Mouse (Mus musculus): ENCODE measurements around the gene Plcb1. TPM values are rescaled to one million over a fixed set of nuclear protein-coding genes. Genes with fewer than 3 reads are reported as not detected.
A peak's percentile ranks its signal among the peaks of the same experiment; 100 is the strongest.

The Plcb1 gene
- total RNA-seq, 2 experiments from 2014 or later = 8.5 to 9.3 TPM

DNA sequence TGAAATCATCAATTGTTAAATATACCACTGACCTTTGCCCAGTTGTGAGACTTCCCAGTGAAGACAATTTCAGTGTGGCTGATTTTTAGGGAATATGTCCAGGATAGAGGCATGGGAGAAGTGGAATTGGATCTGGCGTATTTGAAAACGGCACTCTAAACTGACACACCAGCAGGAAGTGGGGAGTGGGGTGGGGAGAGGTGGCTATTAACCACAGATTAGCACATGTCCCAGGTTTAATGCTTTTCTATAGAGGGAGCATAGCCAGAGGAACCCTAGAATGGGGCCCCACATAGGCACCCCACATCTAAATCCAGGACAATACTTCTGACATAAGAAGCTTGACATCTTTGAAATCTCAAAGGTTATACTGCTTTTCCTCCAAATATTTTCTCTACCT lies 699.4 kb downstream of the Plcb1 start:
- no peak for DNase-seq
- intact Hi-C loops (cut with DNase I) = no loop called here

DNA sequence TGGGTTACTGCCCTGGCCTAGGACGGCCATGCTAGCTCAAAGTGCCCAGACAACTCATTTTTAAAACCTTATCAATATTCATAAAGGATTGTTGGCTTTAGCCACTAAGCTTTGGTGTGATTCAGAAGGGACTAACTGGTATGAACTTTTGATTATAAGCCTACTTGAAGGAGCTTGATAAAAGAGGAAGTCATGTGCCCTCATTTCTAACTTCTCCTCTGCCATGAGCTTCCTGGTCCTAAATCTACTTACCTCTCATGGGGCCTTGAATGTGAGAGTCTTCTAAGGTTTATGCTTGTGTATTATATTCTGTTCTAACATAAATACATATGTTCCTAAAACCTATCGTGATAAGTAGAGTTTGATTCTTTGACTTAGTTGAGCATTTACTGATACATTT lies 702.4 kb downstream of the Plcb1 start:
- intact Hi-C loops (cut with DNase I) = no loop called here
- no peak for DNase-seq

DNA sequence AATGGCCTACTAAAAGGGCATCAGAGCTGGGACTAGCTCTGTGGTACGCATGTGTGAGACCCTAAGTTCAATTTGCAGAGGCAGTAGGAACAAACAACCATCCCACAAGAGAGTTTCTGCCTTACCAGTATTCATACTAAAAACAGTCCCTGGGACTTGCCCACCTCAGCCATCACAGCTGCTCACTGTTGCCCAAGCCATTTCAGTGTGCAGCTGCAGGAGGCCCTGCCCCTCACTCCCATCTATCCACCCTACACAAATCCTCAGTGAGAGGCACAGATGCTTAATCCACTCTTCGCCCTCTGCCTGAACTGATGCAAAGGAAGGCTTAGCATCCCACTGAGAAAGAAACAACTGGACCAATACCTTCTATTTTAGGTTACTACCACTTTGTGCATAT lies 703.3 kb downstream of the Plcb1 start:
- intact Hi-C loops (cut with DNase I) = no loop called here
- DNase-seq = no peak

DNA sequence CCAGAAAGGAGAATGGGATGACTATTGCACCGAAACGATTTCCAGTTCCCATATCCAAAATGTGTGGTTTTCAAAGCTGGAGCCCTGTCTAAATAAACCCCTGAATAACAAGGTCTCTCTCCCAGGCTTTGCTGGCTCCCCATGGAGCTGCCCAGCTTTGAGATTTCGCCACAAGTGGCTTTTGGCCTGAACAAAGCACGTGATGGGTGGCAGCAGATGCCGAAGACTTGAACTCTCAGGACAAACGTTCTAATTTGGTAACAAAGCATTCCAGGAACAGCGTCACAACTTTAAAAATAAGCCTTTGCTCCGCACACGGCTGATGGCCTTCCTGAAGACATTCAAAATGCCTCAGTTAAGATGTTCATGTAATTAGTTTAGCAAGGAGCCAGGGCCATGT lies 706.9 kb downstream of the Plcb1 start:
- DNase-seq = peak; percentile 50 to 58
- intact Hi-C loops (cut with DNase I) = no loop called here

DNA sequence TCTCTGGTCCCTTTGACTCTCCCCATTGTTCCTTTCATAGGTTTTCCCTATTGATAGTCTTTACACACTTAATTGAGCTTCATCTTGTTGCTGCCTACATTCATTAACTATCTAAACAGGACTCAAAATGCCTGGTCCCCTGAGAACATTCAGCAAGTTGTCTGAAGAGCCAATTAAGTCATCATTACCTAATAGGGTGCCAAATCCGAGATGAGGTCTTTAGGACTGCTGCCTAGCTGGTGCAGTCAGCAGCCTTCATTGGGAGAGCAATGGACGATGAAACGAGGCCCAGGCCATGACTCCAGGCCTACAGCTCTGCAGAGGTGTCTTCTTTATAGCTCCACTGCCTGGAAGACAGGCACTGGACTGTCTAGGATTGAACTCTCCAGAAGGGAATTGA lies 710.7 kb downstream of the Plcb1 start:
- intact Hi-C loops (cut with DNase I) = no loop called here

DNA sequence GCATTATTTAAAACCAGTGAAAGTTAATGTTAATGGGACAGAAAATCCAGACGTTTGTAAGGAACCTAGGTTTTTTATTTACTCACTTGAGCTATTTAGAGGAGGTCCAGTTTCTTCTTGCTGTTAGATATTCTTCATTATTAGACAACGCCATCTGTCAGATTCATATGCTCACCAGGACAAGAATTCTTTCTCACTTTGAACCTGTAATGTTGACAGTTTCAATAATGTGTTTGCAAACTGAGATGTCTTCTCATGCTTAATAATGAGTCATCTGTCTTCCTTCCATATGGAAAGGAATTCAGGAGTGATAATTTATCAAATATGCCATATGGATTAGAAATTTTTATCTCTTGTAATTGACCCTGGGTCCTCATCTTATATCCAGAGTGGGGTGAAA lies 711.4 kb downstream of the Plcb1 start:
- intact Hi-C loops (cut with DNase I) = no loop called here
- no peak for DNase-seq

More for the DNA sequence above, 710.7 kb downstream of the Plcb1 start:
- no peak for DNase-seq

DNA sequence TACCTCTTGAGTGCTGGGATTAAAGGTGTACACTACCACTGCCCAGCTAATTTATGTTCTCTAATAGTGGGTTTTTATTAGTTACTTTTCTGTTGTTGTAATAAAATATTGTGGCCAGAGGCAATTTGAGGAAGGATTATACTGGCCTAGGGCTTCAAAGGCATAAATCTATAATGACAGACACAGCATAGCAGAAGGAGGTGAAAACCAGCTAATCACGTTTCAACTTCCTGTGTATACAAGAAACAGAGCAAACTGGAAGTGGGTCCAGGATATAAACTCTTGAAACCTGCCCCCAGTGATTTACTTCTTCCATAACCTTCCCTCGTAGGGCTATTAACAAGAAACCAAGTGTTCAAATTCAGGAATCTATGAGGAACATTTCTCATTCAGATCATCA lies 715.0 kb downstream of the Plcb1 start:
- DNase-seq = no peak
- intact Hi-C loops (cut with DNase I) = no loop called here

DNA sequence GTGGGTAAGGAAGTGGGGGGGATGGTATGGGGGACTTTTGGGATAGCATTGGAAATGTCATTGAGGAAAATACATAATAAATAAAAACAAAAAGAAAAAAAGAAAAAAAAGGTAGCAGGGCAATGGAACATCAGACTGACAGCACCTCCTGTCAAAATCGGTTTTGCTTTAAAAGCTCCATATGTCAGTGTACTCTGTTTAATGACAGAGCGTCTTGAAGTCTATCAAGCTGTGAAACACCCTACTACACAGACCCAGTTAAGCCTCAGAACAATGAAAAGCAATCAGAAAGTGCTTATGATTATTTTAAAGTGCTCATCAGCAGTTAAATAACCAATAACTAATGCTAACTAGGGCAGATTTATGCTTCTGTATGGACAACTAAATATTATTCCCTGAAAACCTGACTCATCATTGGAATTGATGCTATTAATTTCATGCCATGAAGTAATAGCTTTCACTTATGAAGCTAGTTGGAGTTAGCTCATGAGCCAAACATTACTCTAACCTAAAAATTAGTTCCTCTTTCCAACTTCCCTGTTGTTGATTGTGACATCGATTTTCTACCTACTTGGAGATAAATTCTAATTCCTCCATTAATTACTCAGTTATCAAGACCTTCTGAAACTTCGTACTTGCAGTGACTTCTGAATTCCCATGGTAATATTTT lies 717.6 kb downstream of the Plcb1 start:
- no peak for DNase-seq
- intact Hi-C loops (cut with DNase I) = no loop called here

DNA sequence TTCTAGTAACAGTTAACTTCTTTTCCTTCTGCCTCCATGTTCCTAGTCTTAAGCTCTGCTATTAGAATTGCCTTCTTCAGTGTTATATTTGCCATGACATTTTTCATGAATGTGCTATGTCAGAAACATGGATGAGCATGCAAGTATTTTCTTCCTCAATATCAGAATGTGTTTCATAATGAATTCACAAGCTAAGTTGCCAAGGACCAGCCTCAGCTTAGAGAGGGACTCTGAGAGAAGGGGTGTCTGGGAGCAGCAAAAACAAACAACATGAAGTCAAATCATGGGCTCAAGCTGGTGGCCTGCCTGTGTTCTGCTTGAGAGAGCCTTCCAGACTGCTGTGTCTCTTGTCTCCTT lies 718.1 kb downstream of the Plcb1 start:
- intact Hi-C loops (cut with DNase I) = no loop called here
- no peak for DNase-seq

DNA sequence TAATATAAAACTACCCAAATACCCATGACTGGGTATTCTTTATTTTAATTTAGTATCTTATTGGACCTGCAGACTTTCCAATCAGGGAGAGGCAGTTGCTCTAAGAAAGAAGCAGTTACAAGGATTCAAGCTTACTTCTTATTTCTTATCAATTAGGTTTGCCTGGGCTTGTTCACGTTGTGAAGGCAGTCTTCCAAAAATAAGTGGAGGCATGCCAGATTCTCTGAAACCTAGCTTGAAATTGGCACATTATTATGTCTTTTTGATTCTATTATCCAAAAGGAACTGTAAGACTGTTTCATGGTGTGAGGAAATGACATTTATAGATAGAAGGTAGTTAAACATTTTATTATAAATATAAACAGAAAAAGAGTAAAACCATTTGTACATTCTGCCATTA lies 721.2 kb downstream of the Plcb1 start:
- intact Hi-C loops (cut with DNase I) = no loop called here
- no peak for DNase-seq

DNA sequence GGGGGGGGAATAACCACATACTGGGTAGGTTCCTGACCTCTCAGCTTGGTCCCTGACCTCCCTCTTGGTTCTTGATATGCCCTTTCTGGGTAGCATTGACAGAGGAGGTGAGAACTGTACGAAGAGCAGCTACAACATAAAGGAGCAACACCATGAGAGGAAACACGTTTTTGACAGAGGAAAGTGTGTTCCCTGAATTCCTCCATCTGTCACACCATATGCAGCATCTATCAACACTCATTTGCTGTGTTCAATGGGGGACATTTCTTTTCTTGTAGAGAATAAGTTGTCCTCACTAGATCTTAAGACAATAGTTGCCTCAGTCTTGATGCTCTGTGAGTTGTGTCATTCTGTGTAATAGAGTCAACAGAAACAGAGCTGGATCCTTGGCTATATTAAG lies 733.1 kb downstream of the Plcb1 start:
- no peak for DNase-seq
- intact Hi-C loops (cut with DNase I) = no loop called here

Other genes with a start within 250 kb of the Plcb1 start
- not detected for gene Hao1, start 231.7 kb upstream of the Plcb1 start, total RNA-seq (2021)
- 10 to 100 TPM; 62.3 to 65.6 TPM for gene Tmx4, start 141.9 kb upstream of the Plcb1 start, total RNA-seq (2021)